In genomic region chr17:76545566-76545965, GRCm38 (mm10) we compare ENCODE assay signal across 24 mouse cellular contexts.
DNase-seq lines count a peak whose midpoint lies in the region; ATAC-seq and TF ChIP-seq lines count a peak whose summit lies in the region.
"Had no signal": no experiment of that assay in that cellular context is flagged by ENCODE, and none has a peak within 500 bp of the region (broad histone marks: within the 10 kb centered on the region; RNA-seq: fewer than 3 reads in every experiment).

No protein-coding gene starts in this region.

- ATAC-seq in hindbrain, postnatal 0 days = no peak
- ATAC-seq in hindbrain, embryonic 13.5 days (ENCODE audit: low FRiP score) = no peak
- ATAC-seq in lung, embryonic 14.5 days (ENCODE audit: insufficient read depth) = no peak
- no peak for ATAC-seq in forebrain, embryonic 13.5 days
- ATAC-seq: CD4-positive, CD25-positive, alpha-beta regulatory T cell, adult 4 months; forebrain, embryonic 16.5 days; inflammation-experienced regulatory T-cells, adult 6 months had no signal

- H3K4me3 ChIP-seq in hindbrain, postnatal 0 days (ENCODE audit: low read length) = no peak overlapping the region
- H3K4me3 ChIP-seq in hindbrain, embryonic 13.5 days = no peak overlapping the region
- H3K4me3 ChIP-seq in lung, embryonic 14.5 days (ENCODE audit: low read depth, low read length) = no peak overlapping the region
- no peak overlapping the region for H3K4me3 ChIP-seq in forebrain, embryonic 13.5 days
- H3K4me3 ChIP-seq: embryonic facial prominence, embryonic 15.5 days; erythroblast, embryonic 14.5 days; forebrain, embryonic 10.5 days; gastrocnemius, adult 2 months; heart, embryonic 12.5 days; hindbrain, embryonic 10.5 days; hindbrain, embryonic 15.5 days had no signal

- H3K36me3 ChIP-seq in hindbrain, postnatal 0 days (ENCODE audit: insufficient read depth, low read length) = no peaks in the 10 kb centered on the region
- no peaks in the 10 kb centered on the region for H3K36me3 ChIP-seq in hindbrain, embryonic 13.5 days
- H3K36me3 ChIP-seq in lung, embryonic 14.5 days (ENCODE audit: insufficient read depth) = no peaks in the 10 kb centered on the region
- H3K36me3 ChIP-seq in forebrain, embryonic 13.5 days (ENCODE audit: poor library complexity, severe bottlenecking) = no peaks in the 10 kb centered on the region
- H3K36me3 ChIP-seq: embryonic facial prominence, embryonic 15.5 days; forebrain, embryonic 10.5 days; G1E; heart, embryonic 12.5 days; hindbrain, embryonic 10.5 days; hindbrain, embryonic 15.5 days had no signal

- H3K27me3 ChIP-seq in hindbrain, postnatal 0 days (ENCODE audit: insufficient read depth, low read length) = no peaks in the 10 kb centered on the region
- H3K27me3 ChIP-seq in hindbrain, embryonic 13.5 days = no peaks in the 10 kb centered on the region
- H3K27me3 ChIP-seq in lung, embryonic 14.5 days (ENCODE audit: insufficient read depth, low read length) = no peaks in the 10 kb centered on the region
- no peaks in the 10 kb centered on the region for H3K27me3 ChIP-seq in forebrain, embryonic 13.5 days
- H3K27me3 ChIP-seq: embryonic facial prominence, embryonic 15.5 days; heart, embryonic 12.5 days; hindbrain, embryonic 15.5 days had no signal

- H3K9ac ChIP-seq in hindbrain, postnatal 0 days (replicated peaks; ENCODE audit: low read length) = no peak overlapping the region
- no peak overlapping the region for H3K9ac ChIP-seq in hindbrain, embryonic 13.5 days
- no peak overlapping the region for H3K9ac ChIP-seq in lung, embryonic 14.5 days
- no peak overlapping the region for H3K9ac ChIP-seq in forebrain, embryonic 13.5 days
- H3K9ac ChIP-seq: embryonic facial prominence, embryonic 15.5 days; heart, embryonic 12.5 days; hindbrain, embryonic 15.5 days had no signal

- no peak for TF ChIP-seq CTCF in hindbrain, postnatal 0 days (IDR thresholded peaks at IDR 0.05; ENCODE audit: low read depth)
- no peak for TF ChIP-seq CTCF in lung, embryonic 14.5 days (IDR thresholded peaks at IDR 0.05; ENCODE audit: low read depth)

- DNase-seq in cerebellum, postnatal 10 days = peak; percentile 7 to 35
- no peak for DNase-seq in cerebellum, adult 9-10 months
- DNase-seq in hindbrain, postnatal 0 days (ENCODE audit: low spot score) = peak; percentile 4
- DNase-seq in lung, embryonic 14.5 days = peak; percentile 3
- DNase-seq in lung, postnatal 4 days = no peak
- peak; percentile 65 for DNase-seq in Muller cell, postnatal 12 days (ENCODE audit: inconsistent ontology term)
- DNase-seq: adrenal gland, postnatal 10 days; B cell, adult 2 months; cerebellum, adult 18-20 months; cerebellum, postnatal 36 days; gastrocnemius, adult 2 months; gastrocnemius, postnatal 25 days had no signal

- no peak overlapping the region for H3K27ac ChIP-seq in hindbrain, postnatal 0 days
- H3K27ac ChIP-seq in hindbrain, embryonic 13.5 days = no peak overlapping the region
- no peak overlapping the region for H3K27ac ChIP-seq in lung, embryonic 14.5 days (ENCODE audit: low read depth)
- H3K27ac ChIP-seq in forebrain, embryonic 13.5 days = no peak overlapping the region
- H3K27ac ChIP-seq: embryonic facial prominence, embryonic 15.5 days; forebrain, embryonic 10.5 days; gastrocnemius, adult 2 months; hindbrain, embryonic 10.5 days; hindbrain, embryonic 15.5 days had no signal

- no peak overlapping the region for H3K4me2 ChIP-seq in hindbrain, postnatal 0 days (ENCODE audit: low read depth, low read length)
- H3K4me2 ChIP-seq in hindbrain, embryonic 13.5 days = no peak overlapping the region
- H3K4me2 ChIP-seq in lung, embryonic 14.5 days = no peak overlapping the region
- no peak overlapping the region for H3K4me2 ChIP-seq in forebrain, embryonic 13.5 days
- H3K4me2 ChIP-seq: embryonic facial prominence, embryonic 15.5 days; heart, embryonic 12.5 days; hindbrain, embryonic 15.5 days had no signal

- 55% methylated on average over 3 of the region's 3 CpGs for WGBS in hindbrain, postnatal 0 days
- 82% methylated on average over 3 of the region's 3 CpGs for WGBS in hindbrain, embryonic 13.5 days
- WGBS in lung, embryonic 14.5 days = 59% methylated on average over 3 of the region's 3 CpGs
- WGBS in forebrain, embryonic 13.5 days = 77% methylated on average over 3 of the region's 3 CpGs

- no peaks in the 10 kb centered on the region for H3K9me3 ChIP-seq in hindbrain, postnatal 0 days (ENCODE audit: low read length)
- H3K9me3 ChIP-seq in hindbrain, embryonic 13.5 days = no peaks in the 10 kb centered on the region
- no peaks in the 10 kb centered on the region for H3K9me3 ChIP-seq in lung, embryonic 14.5 days (ENCODE audit: low read depth, low read length)
- no peaks in the 10 kb centered on the region for H3K9me3 ChIP-seq in forebrain, embryonic 13.5 days (replicated peaks)
- H3K9me3 ChIP-seq: embryonic facial prominence, embryonic 15.5 days; forebrain, embryonic 10.5 days; heart, embryonic 12.5 days; hindbrain, embryonic 10.5 days; hindbrain, embryonic 15.5 days had no signal

- no peaks in the 10 kb centered on the region for H3K4me1 ChIP-seq in hindbrain, postnatal 0 days (ENCODE audit: insufficient read depth, low read length)
- no peaks in the 10 kb centered on the region for H3K4me1 ChIP-seq in hindbrain, embryonic 13.5 days (replicated peaks)
- H3K4me1 ChIP-seq in lung, embryonic 14.5 days (ENCODE audit: insufficient read depth) = no peaks in the 10 kb centered on the region
- no peaks in the 10 kb centered on the region for H3K4me1 ChIP-seq in forebrain, embryonic 13.5 days
- H3K4me1 ChIP-seq: embryonic facial prominence, embryonic 15.5 days; forebrain, embryonic 10.5 days; heart, embryonic 12.5 days; hindbrain, embryonic 10.5 days; hindbrain, embryonic 15.5 days had no signal

Comparison
In these comparisons a context has a peak if more than half of its experiments do, and no peak if none do; other contexts are left out.
1. DNase-seq: peak in cerebellum, postnatal 10 days (2 of 2), hindbrain, postnatal 0 days (single experiment), lung, embryonic 14.5 days (single experiment) and Muller cell, postnatal 12 days (single experiment); none in cerebellum, adult 9-10 months (single experiment) and lung, postnatal 4 days (0 of 2).